Comparison of ENCODE assay signal across 8 mouse cellular contexts in genomic region chr7:18921069-18921468, GRCm38 (mm10). TPM values are rescaled to one million over a fixed set of nuclear protein-coding genes. Genes with fewer than 3 reads are reported as not detected.
DNase-seq lines count a peak whose midpoint lies in the region; ATAC-seq lines count a peak whose summit lies in the region.
"Had no signal": no experiment of that assay in that cellular context is flagged by ENCODE, and none has a peak within 500 bp of the region (broad histone marks: within the 10 kb centered on the region; RNA-seq: fewer than 3 reads in every experiment).

No protein-coding gene starts in this region.

- no peak for ATAC-seq in hindbrain, embryonic 12.5 days (ENCODE audit: low FRiP score)
- ATAC-seq in stomach, embryonic 14.5 days (ENCODE audit: insufficient number of reproducible peaks, insufficient read depth, low FRiP score, low read depth), result peak; percentile 37; the same call in 1 of the 2 replicates

- peak overlapping the region; percentile 95 for H3K27ac ChIP-seq in hindbrain, embryonic 12.5 days
- H3K27ac ChIP-seq in stomach, embryonic 14.5 days (ENCODE audit: low read length), result no peak overlapping the region
- H3K27ac ChIP-seq: macrophage had no signal

- H3K4me1 ChIP-seq in hindbrain, embryonic 12.5 days, result peaks cover 42% of the 10 kb centered on the region
- no peaks in the 10 kb centered on the region for H3K4me1 ChIP-seq in stomach, embryonic 14.5 days (ENCODE audit: control insufficient read depth, insufficient read depth, low read length)

- H3K4me3 ChIP-seq in hindbrain, embryonic 12.5 days, result no peak overlapping the region
- H3K4me3 ChIP-seq in stomach, embryonic 14.5 days (ENCODE audit: low read depth, low read length), result no peak overlapping the region

- DNase-seq in Muller cell, postnatal 12 days (ENCODE audit: inconsistent ontology term), result peak; percentile 28
- peak; percentile 85 for DNase-seq in cerebellum, adult 11-12 months
- peak; percentile 17 for DNase-seq in forelimb bud, embryonic 11.5 days (ENCODE audit: low read depth, low spot score)
- peak; percentile 50 to 55 for DNase-seq in layer of hippocampus, postnatal 25 days (ENCODE audit: extremely low spot score in 1 of 2, low spot score in 1 of 2)
- peak; percentile 90 for DNase-seq in lung, postnatal 36 days

- peaks cover 6% of the 10 kb centered on the region for H3K27me3 ChIP-seq in hindbrain, embryonic 12.5 days
- H3K27me3 ChIP-seq in stomach, embryonic 14.5 days (ENCODE audit: control insufficient read depth, insufficient read depth, low read length), result 0 out of 2 replicates have a peak, but pooled peaks cover 13% of the 10 kb centered on the region

- H3K9me3 ChIP-seq in hindbrain, embryonic 12.5 days (replicated peaks), result no peaks in the 10 kb centered on the region
- H3K9me3 ChIP-seq in stomach, embryonic 14.5 days (ENCODE audit: control insufficient read depth, low read depth, low read length), result no peaks in the 10 kb centered on the region

- 3% methylated on average over 12 of the region's 12 CpGs for WGBS in hindbrain, embryonic 12.5 days
- WGBS in stomach, embryonic 14.5 days, result under 1% methylated on average over 12 of the region's 12 CpGs

- peak overlapping the region; percentile 40 for H3K4me2 ChIP-seq in hindbrain, embryonic 12.5 days (replicated peaks)
- H3K4me2 ChIP-seq in stomach, embryonic 14.5 days (replicated peaks; ENCODE audit: low read depth, low read length), result peak overlapping the region; percentile 18; the same call in 1 of the 2 replicates

- no peak overlapping the region for H3K9ac ChIP-seq in hindbrain, embryonic 12.5 days
- no peak overlapping the region for H3K9ac ChIP-seq in stomach, embryonic 14.5 days (replicated peaks; ENCODE audit: low read depth, low read length)

- no peaks in the 10 kb centered on the region for H3K36me3 ChIP-seq in hindbrain, embryonic 12.5 days
- no peaks in the 10 kb centered on the region for H3K36me3 ChIP-seq in stomach, embryonic 14.5 days (ENCODE audit: control insufficient read depth, insufficient read depth, low read length)

RNA-seq across cellular contexts. Expression of gene Nova2, which starts 4.6 kb away (rescaled TPM):
- polyA plus RNA-seq in hindbrain, embryonic 12.5 days (2016; fragmentation: Nextera tagmentation; extraction: Ambion mirVana), result 11.2 and 12.5 TPM in 2 replicates
- total RNA-seq in layer of hippocampus, postnatal 25 days (2021), result 10 to 100 TPM; 69.2 to 93.3 TPM
- 0.81 and 1.2 TPM in 2 replicates for polyA plus RNA-seq in stomach, embryonic 14.5 days (2014; fragmentation: Nextera tagmentation; extraction: Ambion mirVana)

RNA-seq across cellular contexts. Expression of gene Ccdc61, which starts 10.9 kb away (rescaled TPM):
- 28.8 and 31.9 TPM in 2 replicates for polyA plus RNA-seq in hindbrain, embryonic 12.5 days (2016; fragmentation: Nextera tagmentation; extraction: Ambion mirVana)
- 10 to 100 TPM in 1 of 2 experiments, 1 to 10 TPM in 1; 9.5 to 13.5 TPM for total RNA-seq in layer of hippocampus, postnatal 25 days (2021)
- 18.5 and 21.7 TPM in 2 replicates for polyA plus RNA-seq in stomach, embryonic 14.5 days (2014; fragmentation: Nextera tagmentation; extraction: Ambion mirVana)

RNA-seq across cellular contexts. Expression of gene Pglyrp1, which starts 49.9 kb away (rescaled TPM):
- polyA plus RNA-seq in hindbrain, embryonic 12.5 days (2016; fragmentation: Nextera tagmentation; extraction: Ambion mirVana), result 2.9 and 3.8 TPM in 2 replicates
- 10 to 100 TPM in 1 of 2 experiments, 1 to 10 TPM in 1; 8.6 to 17.9 TPM for total RNA-seq in layer of hippocampus, postnatal 25 days (2021)
- 23.9 and 32.8 TPM in 2 replicates for polyA plus RNA-seq in stomach, embryonic 14.5 days (2014; fragmentation: Nextera tagmentation; extraction: Ambion mirVana)

Comparison
In these comparisons a context has a peak if more than half of its experiments do, and no peak if none do; other contexts are left out.
1. DNase-seq: peak in every context shown above with its lines; median percentile 90 in lung, postnatal 36 days; 85 in cerebellum, adult 11-12 months; 52 in layer of hippocampus, postnatal 25 days; 28 in Muller cell, postnatal 12 days; 17 in forelimb bud, embryonic 11.5 days.